Mouse (Mus musculus) midbrain, postnatal 0 days (tissue): Measurements from ENCODE around the gene Mthfd1. TPM values are rescaled to one million over a fixed set of nuclear protein-coding genes. Genes with fewer than 3 reads are reported as not detected.

ENCODE experiments used
- ATAC-seq: fragments of 200-750 bp; cut with Nextera tagmentation; 2 replicates; pipeline ENCODE4 v1.8.0; 2017; ENCODE audit warnings: moderate number of reproducible peaks, mild to moderate bottlenecking, moderate TSS enrichment, moderate library complexity; ENCODE audit not compliant: low FRiP score
- DNase-seq: peaks from one replicate; pipeline ENCODE4 v3.0.0-alpha.2; 2015; ENCODE audit warnings: low spot score
- H3K27ac ChIP-seq: fragments of 300-500 bp; sonication (generic); 2 replicates; pipeline ENCODE4 v1.5.1; 2014; ENCODE audit warnings: low read depth, mild to moderate bottlenecking, low read length, mixed read lengths
- H3K27me3 ChIP-seq: fragments of 300-500 bp; sonication (generic); 2 replicates; pipeline ENCODE4 v1.6.1; 2014; ENCODE audit warnings: low read length, control low read depth, mixed read lengths; ENCODE audit not compliant: insufficient read depth
- H3K36me3 ChIP-seq: fragments of 300-500 bp; sonication (generic); 2 replicates; pipeline ENCODE4 v1.6.1; 2014; ENCODE audit warnings: low read length, control low read depth, mixed read lengths; ENCODE audit not compliant: insufficient read depth
- H3K4me1 ChIP-seq: fragments of 300-500 bp; sonication (generic); 2 replicates; pipeline ENCODE4 v1.6.1; 2014; ENCODE audit warnings: mild to moderate bottlenecking, control low read depth, antibody characterized with exemption, low read length, mixed read lengths; ENCODE audit not compliant: insufficient read depth
- H3K4me2 ChIP-seq: fragments of 300-500 bp; sonication (generic); 2 replicates; pipeline ENCODE4 v1.6.1; 2014; ENCODE audit warnings: low read depth, mild to moderate bottlenecking, low read length, mixed read lengths; ENCODE audit not compliant: poor library complexity, severe bottlenecking
- H3K4me3 ChIP-seq: fragments of 300-500 bp; sonication (generic); 2 replicates; pipeline ENCODE4 v1.5.1; 2014; ENCODE audit warnings: low read depth, mild to moderate bottlenecking, low read length, moderate library complexity
- H3K9ac ChIP-seq: fragments of 300-500 bp; sonication (generic); replicated peaks from 2 replicates; pipeline ENCODE4 v1.6.1; 2014; ENCODE audit warnings: mild to moderate bottlenecking, low read length, moderate library complexity, mixed read lengths; ENCODE audit not compliant: poor library complexity, severe bottlenecking
- H3K9me3 ChIP-seq: fragments of 300-500 bp; sonication (generic); 2 replicates; pipeline ENCODE4 v1.6.1; 2016; ENCODE audit warnings: low read length, control low read depth
- CTCF ChIP-seq: IDR thresholded peaks from 2 replicates; pipeline ENCODE4 v1.5.1; 2016; ENCODE audit warnings: antibody characterized with exemption, mild to moderate bottlenecking
- WGBS: fragments of 180-500 bp; shearing (Covaris S2); extraction: QIAGEN DNeasy Blood & Tissue Kit; methylation state at CpG from one replicate; pipeline ENCODE4 v1.1.7; 2014; 5-methylcytosine and 5-hydroxymethylcytosine counted together
- polyA plus RNA-seq: library from polyadenylated mRNA; unstranded; fragments of >200 nt; fragmentation: Nextera tagmentation; extraction: Ambion mirVana; gene quantifications from 2 replicates; pipeline ENCODE4 v1.2.1, GENCODE M21; 2015
- total RNA-seq: library from RNA; depleted of rRNA; stranded (reverse); fragments of >200 nt; gene quantifications from 2 replicates; pipeline ENCODE4 v1.2.3, GENCODE M21; 2014

Gene Mthfd1
- total and polyA plus RNA-seq, 2 experiments from 2014 or later: 23.7 to 26.7 TPM

DNA sequence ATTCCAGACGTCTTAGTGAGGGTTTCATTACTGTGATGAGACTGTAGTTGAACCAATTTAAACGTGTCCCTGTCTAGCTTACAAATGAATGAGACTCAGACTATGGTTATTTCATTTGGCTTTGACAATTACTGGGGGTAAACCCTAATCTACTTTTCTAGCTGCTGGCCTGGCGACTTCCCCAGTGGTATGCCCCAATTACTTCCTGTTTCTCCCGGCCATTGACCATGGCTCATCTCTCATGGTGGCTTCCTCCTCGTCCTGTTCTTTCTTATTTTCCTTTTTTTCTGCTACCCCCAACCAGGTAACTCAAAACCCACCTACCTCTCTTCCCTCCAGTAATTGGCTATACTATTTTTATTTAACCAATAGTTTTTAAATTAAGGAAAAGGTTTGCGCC lies 9.9 kb downstream of the Mthfd1 start:
- no peak overlapping the region for H3K4me2 ChIP-seq
- H3K27me3 ChIP-seq: no peaks in the 10 kb centered on the region
- no peaks in the 10 kb centered on the region for H3K9me3 ChIP-seq
- ATAC-seq: no peak
- WGBS: 76% methylated on average over 6 of the region's 6 CpGs
- no peak for DNase-seq
- H3K4me3 ChIP-seq: no peak overlapping the region
- H3K27ac ChIP-seq: no peak overlapping the region; the same call in 1 of the 2 replicates
- H3K9ac ChIP-seq: no peak overlapping the region
- H3K4me1 ChIP-seq: no peaks in the 10 kb centered on the region
- no peak for TF ChIP-seq CTCF
- H3K36me3 ChIP-seq: no peaks in the 10 kb centered on the region

DNA sequence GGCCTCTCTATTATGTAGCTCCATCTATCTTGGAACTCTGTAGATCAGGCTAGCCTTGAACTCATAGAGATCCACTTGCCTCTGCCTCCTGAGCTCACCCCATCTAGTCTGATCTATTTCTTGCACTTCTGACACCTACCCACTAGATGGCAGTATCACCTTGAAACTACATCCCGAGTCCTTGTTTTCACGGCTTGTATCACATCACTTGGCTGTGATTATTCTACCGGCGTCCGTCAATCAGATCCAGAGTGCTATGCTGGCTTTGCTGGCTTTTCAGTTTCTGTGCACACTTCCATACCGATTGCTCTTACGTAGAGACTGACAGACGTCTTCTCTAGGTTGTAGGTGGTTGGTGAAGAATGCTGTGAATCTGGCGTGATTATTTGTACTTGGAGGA lies 11.8 kb downstream of the Mthfd1 start:
- 64% methylated on average over 9 of the region's 9 CpGs for WGBS
- H3K4me2 ChIP-seq: no peak overlapping the region
- H3K27ac ChIP-seq: no peak overlapping the region
- ATAC-seq: no peak
- H3K36me3 ChIP-seq: peaks cover 4% of the 10 kb centered on the region; the same call in 1 of the 2 replicates
- peak; percentile 78 for DNase-seq
- no peak overlapping the region for H3K4me3 ChIP-seq
- H3K9ac ChIP-seq: no peak overlapping the region
- H3K27me3 ChIP-seq: no peaks in the 10 kb centered on the region
- TF ChIP-seq CTCF: peak; percentile 80
- no peaks in the 10 kb centered on the region for H3K9me3 ChIP-seq
- H3K4me1 ChIP-seq: no peaks in the 10 kb centered on the region

GRCm38 (mm10) chr12:76268686-76269085 lies 13.6 kb downstream of the Mthfd1 start:
- Histone ChIP-seq H3K4me1 (no peaks in the 10 kb centered on the region), H3K9me3 (no peaks in the 10 kb centered on the region), H3K36me3 (peaks cover 4% of the 10 kb centered on the region; the same call in 1 of the 2 replicates), H3K9ac (no peak overlapping the region), H3K27ac (no peak overlapping the region; the same call in 1 of the 2 replicates), H3K4me3 (no peak overlapping the region), H3K4me2 (no peak overlapping the region), H3K27me3 (no peaks in the 10 kb centered on the region)
- WGBS: 80% methylated on average over 10 of the region's 10 CpGs
- DNase-seq: no peak
- ATAC-seq: no peak
- TF ChIP-seq CTCF: no peak

DNA sequence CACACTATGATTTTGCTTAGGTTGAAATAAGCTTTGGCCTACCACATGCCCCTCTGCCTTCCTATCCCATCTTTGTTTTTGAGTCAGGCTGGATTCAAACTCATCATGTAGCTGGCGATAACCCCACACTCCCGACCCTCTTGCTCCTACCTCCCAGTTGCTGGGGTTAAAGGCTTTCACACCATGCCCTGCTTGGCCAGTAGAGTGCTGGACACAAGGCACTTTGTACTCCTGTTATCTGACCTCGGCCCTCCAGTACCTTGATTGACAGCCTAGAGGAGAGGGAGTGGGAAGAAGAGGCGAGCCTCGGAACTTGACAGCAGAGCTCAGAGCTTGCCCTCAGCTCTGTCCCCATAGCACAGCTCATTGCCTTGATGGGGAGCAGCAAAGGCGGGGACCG lies 14.1 kb downstream of the Mthfd1 start:
- Histone ChIP-seq H3K27ac (no peak overlapping the region), H3K9ac (no peak overlapping the region), H3K4me3 (no peak overlapping the region), H3K27me3 (no peaks in the 10 kb centered on the region), H3K4me2 (no peak overlapping the region), H3K4me1 (no peaks in the 10 kb centered on the region), H3K9me3 (no peaks in the 10 kb centered on the region), H3K36me3 (peaks cover 4% of the 10 kb centered on the region; the same call in 1 of the 2 replicates)
- 79% methylated on average over 7 of the region's 7 CpGs for WGBS
- TF ChIP-seq CTCF: no peak
- ATAC-seq (no peak), DNase-seq (no peak)

- no peak overlapping the region for H3K27ac ChIP-seq
- WGBS: 93% methylated on average over 6 of the region's 6 CpGs
- DNase-seq (no peak), ATAC-seq (no peak)
- no peak overlapping the region for H3K4me3 ChIP-seq
- H3K4me1 ChIP-seq: no peaks in the 10 kb centered on the region
- TF ChIP-seq CTCF: no peak
- H3K36me3 ChIP-seq: peaks cover 4% of the 10 kb centered on the region; the same call in 1 of the 2 replicates
- H3K9ac ChIP-seq: no peak overlapping the region
- no peaks in the 10 kb centered on the region for H3K9me3 ChIP-seq
- no peaks in the 10 kb centered on the region for H3K27me3 ChIP-seq
- H3K4me2 ChIP-seq: no peak overlapping the region
Measured at GRCm38 (mm10) chr12:76271516-76271915, 16.4 kb downstream of the Mthfd1 start.

- no peak for TF ChIP-seq CTCF
- no peaks in the 10 kb centered on the region for H3K4me1 ChIP-seq
- DNase-seq: no peak
- peaks cover 4% of the 10 kb centered on the region for H3K36me3 ChIP-seq
- no peak overlapping the region for H3K27ac ChIP-seq
- H3K9me3 ChIP-seq: no peaks in the 10 kb centered on the region
- no peaks in the 10 kb centered on the region for H3K27me3 ChIP-seq
- ATAC-seq: no peak
- H3K9ac ChIP-seq: no peak overlapping the region
- no peak overlapping the region for H3K4me3 ChIP-seq
- no peak overlapping the region for H3K4me2 ChIP-seq
- WGBS: 95% methylated on average over 10 of the region's 10 CpGs
Measured at GRCm38 (mm10) chr12:76272610-76273524, 17.8 kb downstream of the Mthfd1 start.
